Mouse (Mus musculus) right cerebral cortex, postnatal 10 days (tissue): Measurements from ENCODE around the gene Serpinb1b.
A peak's percentile ranks its signal among the peaks of the same experiment; 100 is the strongest.
"Not testable (repeated sequence)": the region's sequence is repeated elsewhere in the genome, so short reads cannot be mapped to it uniquely, and the experiment has no call there.

Experiments used
- DNase-seq, 2 experiments: peaks; one replicate each; pipeline ENCODE4 v3.0.0; 2021; ENCODE audit warnings: low spot score in 2 of 2

Gene Serpinb1b

GRCm38 (mm10) chr13:33078056-33078705, at the start of gene Serpinb1b:
Serpinb1b (plus strand) TSS chr13:33078575.
- no peak for DNase-seq

DNA sequence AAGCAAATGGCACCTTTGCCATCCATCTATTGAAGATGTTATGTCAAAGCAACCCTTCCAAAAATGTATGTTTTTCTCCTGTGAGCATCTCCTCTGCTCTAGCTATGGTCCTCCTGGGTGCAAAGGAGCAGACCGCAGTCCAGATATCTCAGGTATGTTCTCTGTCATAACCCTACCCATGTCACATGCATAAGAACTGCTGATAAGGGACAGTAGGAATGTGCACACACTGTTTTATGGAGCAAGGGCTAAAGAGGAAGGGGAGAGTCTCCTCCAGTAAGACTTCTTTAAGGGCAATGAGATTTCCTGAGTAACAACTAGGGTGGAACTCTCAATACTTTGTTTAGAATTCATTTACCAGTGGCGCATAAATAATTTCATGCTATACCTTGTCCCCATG, 48.9 kb upstream of the Serpinb1b start:
- DNase-seq = not testable (repeated sequence)

DNA sequence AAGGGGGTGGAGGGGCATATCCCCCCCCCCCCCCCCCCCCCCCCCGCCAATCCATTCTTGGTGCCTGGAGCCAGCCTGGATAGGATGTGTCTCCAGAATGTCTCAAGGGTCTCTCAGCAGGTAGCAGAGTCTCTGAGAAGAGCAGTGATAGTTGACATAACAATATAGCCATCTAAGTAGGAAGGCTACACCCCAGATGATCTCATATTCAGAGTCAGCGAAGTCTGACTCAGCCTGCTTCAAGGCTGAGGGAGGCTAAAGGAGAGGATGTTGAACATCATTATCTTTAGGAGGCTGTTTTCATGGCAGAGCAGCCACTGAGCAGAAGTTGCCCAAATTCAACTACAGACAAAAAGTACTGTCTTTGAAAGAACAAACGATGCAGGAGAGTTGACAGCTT, 48.1 kb upstream of the Serpinb1b start:
- DNase-seq = no peak

GRCm38 (mm10) chr13:33035506-33035905, 42.9 kb upstream of the Serpinb1b start:
- DNase-seq = no peak

DNA sequence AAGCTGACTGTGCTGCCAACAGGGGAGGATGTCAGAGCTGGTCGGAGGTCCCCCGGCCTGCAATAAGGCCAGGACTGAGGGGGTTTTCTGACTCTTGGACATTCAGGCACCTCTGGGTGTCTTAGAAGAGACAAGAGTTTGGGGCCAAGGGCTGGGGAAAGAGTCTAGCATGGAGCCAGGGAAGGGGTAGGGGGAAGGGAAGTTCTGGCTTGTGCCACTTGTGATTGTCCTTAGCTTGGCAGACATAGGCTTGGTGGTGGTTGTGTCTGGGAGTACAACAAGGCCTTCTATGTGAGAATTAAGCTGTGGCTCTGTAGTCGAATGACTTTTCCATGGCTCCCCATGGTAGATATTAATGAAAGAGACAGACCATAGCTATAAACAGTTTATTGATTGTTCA, 34.8 kb upstream of the Serpinb1b start:
- no peak for DNase-seq

- DNase-seq = no peak
Observed at GRCm38 (mm10) chr13:33047234-33047633, 31.1 kb upstream of the Serpinb1b start.

DNA sequence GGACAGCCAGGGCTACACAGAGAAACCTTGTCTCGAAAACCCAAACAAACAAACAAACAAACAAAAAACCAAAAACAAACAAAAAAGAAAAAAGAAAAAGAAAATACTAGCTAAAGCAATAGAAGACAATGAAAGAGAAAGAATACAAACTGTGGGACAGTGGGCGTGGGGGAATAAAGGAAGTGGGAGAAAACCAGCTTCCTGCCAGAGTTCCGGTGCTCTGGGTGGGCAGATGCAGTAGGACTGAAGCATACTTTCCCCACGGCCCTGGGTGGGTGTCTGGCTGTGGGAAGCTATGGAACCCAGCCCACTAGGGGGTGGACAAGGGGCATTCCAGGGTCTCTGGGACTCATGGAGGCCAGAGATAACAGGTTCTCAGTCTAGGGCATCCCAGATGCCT, 30.2 kb upstream of the Serpinb1b start:
- DNase-seq = no peak

- no peak for DNase-seq
Observed at GRCm38 (mm10) chr13:33051697-33052096, 26.7 kb upstream of the Serpinb1b start.

DNA sequence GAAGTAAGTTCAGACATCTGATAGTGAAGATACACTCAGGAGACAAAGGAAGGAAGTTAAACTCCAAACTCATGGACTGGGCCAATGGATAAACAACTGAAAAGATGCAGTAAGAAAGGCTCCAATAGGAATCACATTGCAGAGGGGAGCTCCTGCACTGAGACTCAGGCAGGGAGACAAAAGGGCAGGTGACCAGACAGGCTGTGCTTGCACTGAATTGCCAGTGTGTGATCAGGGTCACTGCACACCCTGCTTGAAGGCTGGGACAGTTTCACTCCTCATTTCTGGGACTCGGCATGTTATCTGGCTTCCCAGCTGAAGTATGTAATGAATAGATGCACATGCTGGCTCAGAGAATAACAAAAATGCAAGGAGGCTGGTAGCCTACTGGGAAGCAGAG, 15.3 kb upstream of the Serpinb1b start:
- no peak for DNase-seq

GRCm38 (mm10) chr13:33067387-33067977, 10.9 kb upstream of the Serpinb1b start:
- no peak for DNase-seq

DNA sequence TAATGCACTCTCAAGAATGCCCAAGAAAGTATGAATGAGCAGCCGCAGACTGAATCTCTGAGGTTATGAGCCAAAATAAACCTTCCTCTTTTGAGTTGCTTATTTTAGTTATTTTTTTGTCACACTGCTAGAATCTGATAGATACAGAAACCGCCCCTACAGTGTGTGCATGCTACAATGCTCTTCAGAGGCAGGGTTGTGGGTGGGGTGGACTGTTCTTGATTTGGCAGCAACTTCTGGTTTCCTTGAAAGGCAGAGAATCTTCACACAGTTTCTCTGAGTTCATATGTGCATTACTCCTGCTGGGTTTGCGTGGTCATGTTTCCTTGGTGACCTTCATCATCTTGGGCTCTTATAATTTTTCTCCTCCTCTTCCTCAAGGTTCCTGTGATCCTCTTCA, 10.2 kb upstream of the Serpinb1b start:
- no peak for DNase-seq

GRCm38 (mm10) chr13:33071776-33072175, 6.6 kb upstream of the Serpinb1b start:
- no peak for DNase-seq

- no peak for DNase-seq
Observed at GRCm38 (mm10) chr13:33074029-33074428, 4.3 kb upstream of the Serpinb1b start.

DNA sequence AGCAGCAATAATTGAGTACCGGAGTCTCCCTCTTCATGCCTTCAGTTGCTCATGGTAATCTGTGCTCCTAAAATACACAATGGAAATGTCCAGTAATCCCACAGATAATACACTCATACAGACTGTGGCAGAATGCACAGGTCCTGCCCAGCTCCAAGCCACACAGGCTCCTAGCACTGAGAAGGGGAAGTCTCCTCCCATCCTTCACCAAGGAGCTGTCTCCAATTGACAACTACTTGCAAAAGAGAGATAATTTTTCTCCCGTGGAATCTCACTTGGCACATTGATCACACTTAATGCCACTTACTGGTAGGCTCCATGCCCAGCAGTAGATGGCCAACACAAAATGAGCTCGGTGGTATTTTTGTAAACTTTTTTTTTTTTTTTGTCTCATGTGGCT, 2.1 kb upstream of the Serpinb1b start:
- DNase-seq = no peak

GRCm38 (mm10) chr13:33077026-33077685, 1.2 kb upstream of the Serpinb1b start:
- DNase-seq = no peak

DNA sequence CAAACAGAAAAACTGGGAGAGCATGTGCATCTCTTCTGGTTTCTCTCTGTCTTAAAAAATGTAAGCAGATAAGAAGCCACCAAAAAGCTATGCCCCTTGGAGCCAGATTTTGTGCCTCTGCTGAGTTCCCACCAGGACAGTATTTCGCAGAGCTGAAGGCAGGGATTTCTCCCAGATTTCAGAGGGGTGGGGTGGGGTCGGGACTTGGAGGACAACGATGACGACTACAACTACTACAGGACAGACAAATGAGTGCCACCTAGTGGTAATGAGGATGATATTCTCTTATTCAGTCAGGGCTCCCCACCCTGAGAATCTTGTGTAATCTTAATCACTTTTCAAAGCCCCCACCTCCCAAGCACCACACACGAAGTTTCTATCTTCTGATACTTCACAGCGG, 1.0 kb downstream of the Serpinb1b start:
- DNase-seq = no peak

DNA sequence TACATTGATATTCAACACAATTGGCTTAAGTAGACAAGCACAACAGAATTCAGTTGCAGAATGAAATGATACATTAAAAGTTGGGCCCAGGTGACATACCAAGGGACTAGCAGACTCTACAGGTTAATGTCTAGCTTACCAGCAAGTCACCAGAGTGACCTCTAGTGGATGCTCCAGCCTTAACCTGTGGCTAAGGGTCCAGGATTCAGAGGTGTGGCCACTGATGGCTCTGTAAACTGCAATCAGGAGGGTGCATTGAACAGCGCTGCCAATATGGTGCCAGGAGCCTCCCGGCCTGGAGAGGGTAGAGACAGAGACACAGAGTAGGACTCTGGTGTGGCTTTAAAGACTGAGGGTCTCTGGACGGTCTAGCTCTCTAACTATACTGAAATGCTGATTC, 2.0 kb downstream of the Serpinb1b start:
- DNase-seq = no peak

DNA sequence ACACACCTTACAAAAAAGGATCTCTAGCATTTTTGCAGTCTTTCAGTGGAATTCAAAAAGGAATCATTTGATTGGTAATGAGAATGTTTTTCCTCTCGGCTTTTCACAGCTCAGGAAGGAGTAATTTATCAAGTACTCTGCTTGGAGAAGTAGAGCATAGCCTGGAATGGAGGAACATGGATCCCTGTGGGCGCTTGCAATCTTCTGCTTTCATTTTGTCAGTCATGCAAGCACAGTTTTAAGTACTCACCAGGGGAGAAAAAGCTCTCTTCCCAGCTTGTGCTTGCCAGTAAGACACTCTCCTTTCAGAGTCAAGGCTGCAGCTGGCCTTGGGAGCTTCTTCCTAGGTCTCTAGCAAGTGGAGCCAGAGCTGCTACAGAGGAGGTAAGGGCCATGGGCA, 5.5 kb downstream of the Serpinb1b start:
- no peak for DNase-seq

- DNase-seq = peak; percentile 39 to 46
Observed at GRCm38 (mm10) chr13:33084975-33085694, 6.8 kb downstream of the Serpinb1b start.

DNA sequence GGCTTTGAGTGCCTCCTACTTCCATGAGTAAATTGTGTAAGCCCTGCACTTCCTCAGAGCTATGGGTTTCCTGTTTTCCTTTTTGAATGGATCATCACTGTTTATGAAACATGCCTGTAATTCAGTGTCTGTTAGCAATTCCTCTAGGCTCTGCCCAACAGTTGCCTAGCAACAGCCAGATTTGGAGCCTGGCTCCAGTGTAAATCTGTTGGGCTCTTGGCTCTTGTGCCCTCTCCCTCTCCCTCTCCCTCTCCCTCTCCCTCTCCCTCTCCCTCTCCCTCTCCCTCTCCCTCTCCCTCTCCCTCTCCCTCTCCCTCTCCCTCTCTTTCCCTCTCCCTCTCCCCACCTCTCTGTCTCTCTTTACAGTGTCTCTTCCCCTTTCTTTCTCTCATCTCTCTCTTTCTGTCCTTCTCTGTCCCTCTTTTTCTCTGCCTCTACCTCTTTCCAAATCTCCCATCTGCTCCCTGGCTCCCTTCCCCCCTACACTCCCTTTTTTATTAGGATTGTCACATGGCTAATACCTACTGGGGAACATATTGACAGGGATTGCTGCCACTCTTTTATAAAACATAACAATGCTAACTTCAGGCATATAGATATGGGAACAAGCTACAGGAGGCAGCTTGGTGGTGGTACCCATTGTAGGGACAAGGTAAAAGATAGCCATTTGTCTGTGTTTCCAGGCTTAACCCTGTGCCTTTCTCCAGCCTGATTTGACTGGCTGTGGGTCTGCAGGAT, 7.5 kb downstream of the Serpinb1b start:
- peak; percentile 76 to 86 for DNase-seq

GRCm38 (mm10) chr13:33089566-33089965, 11.2 kb downstream of the Serpinb1b start:
- DNase-seq = no peak

- DNase-seq = no peak
Observed at GRCm38 (mm10) chr13:33090546-33090945, 12.2 kb downstream of the Serpinb1b start.
